Comparison of ENCODE assay signal across 9 mouse cellular contexts in the genomic region with DNA sequence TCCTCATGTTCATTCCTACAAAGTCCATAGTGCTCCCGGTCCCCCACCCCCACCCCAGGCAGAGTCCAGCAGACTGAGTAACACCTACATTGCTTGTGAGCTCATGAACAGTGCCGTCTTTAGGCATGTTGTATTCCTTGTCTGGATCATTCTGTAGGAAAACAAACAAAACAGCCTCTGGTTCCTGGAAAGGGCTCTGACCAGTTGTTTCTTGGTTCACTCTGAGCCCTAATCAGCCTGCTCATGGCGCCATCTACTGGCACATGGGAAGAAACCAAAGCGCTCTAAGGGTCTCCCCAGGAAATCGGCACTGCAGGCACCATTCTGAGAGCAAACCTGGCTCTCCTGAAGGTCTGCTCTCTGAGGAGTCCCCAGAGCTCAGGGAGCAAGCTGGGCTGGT. TPM values are rescaled to one million over a fixed set of nuclear protein-coding genes. Genes with fewer than 3 reads are reported as not detected.
DNase-seq lines count a peak whose midpoint lies in the region; ATAC-seq and TF ChIP-seq lines count a peak whose summit lies in the region.
"Had no signal": no experiment of that assay in that cellular context is flagged by ENCODE, and none has a peak within 500 bp of the region (broad histone marks: within the 10 kb centered on the region; RNA-seq: fewer than 3 reads in every experiment).

No protein-coding gene starts in this region.

- ATAC-seq in cerebellum, adult (ENCODE audit: insufficient number of reproducible peaks, low FRiP score, low TSS enrichment), result no peak
- ATAC-seq in midbrain, embryonic 11.5 days (ENCODE audit: low FRiP score), result no peak
- ATAC-seq in midbrain, embryonic 16.5 days, result no peak
- peak; percentile 27 to 46; a peak in 1 of 4 replicates for ATAC-seq in hematopoietic stem cell, adult 5-6 weeks (replicated peaks in 1 of 2; ENCODE audit: insufficient read depth in 1 of 2, low FRiP score in 2 of 2, low TSS enrichment in 1 of 2, low read depth in 1 of 2, poor library complexity in 2 of 2, severe bottlenecking in 2 of 2)
- 0 out of 2 replicates have a peak, but pooled peaks have one; percentile 38 for ATAC-seq in liver, embryonic 11.5 days (replicated peaks; ENCODE audit: low FRiP score)

- no peak overlapping the region for H3K9ac ChIP-seq in midbrain, embryonic 11.5 days (ENCODE audit: low read length)
- H3K9ac ChIP-seq in midbrain, embryonic 16.5 days (ENCODE audit: low read depth, low read length), result no peak overlapping the region
- no peak overlapping the region for H3K9ac ChIP-seq in liver, embryonic 11.5 days (ENCODE audit: low read depth, low read length)

- H3K27me3 ChIP-seq in cerebellum, adult 2 months (ENCODE audit: control insufficient read depth, insufficient read depth, low read length), result no peaks in the 10 kb centered on the region
- H3K27me3 ChIP-seq in midbrain, embryonic 11.5 days (ENCODE audit: control insufficient read depth, insufficient read depth, low read length), result no peaks in the 10 kb centered on the region
- no peaks in the 10 kb centered on the region for H3K27me3 ChIP-seq in midbrain, embryonic 16.5 days (ENCODE audit: control insufficient read depth, insufficient read depth, low read depth, low read length)
- no peaks in the 10 kb centered on the region for H3K27me3 ChIP-seq in liver, embryonic 11.5 days (replicated peaks; ENCODE audit: control insufficient read depth, insufficient read depth, low read length)

- no peak overlapping the region for H3K4me3 ChIP-seq in cerebellum, adult 2 months (replicated peaks; ENCODE audit: insufficient read depth, low read depth, low read length)
- H3K4me3 ChIP-seq in midbrain, embryonic 11.5 days (ENCODE audit: low read depth, low read length), result no peak overlapping the region
- H3K4me3 ChIP-seq in midbrain, embryonic 16.5 days (ENCODE audit: low read depth, low read length), result no peak overlapping the region
- no peak overlapping the region for H3K4me3 ChIP-seq in liver, embryonic 11.5 days (ENCODE audit: low read depth, low read length)

- H3K36me3 ChIP-seq in midbrain, embryonic 11.5 days (ENCODE audit: control insufficient read depth, insufficient read depth, low read length), result no peaks in the 10 kb centered on the region; the same call in 1 of the 2 replicates
- H3K36me3 ChIP-seq in midbrain, embryonic 16.5 days (ENCODE audit: control insufficient read depth, insufficient read depth, low read length), result peaks cover 55% of the 10 kb centered on the region
- H3K36me3 ChIP-seq in liver, embryonic 11.5 days (ENCODE audit: control insufficient read depth, insufficient read depth, low read length), result peaks cover 3% of the 10 kb centered on the region; the same call in 1 of the 2 replicates

- DNase-seq in cerebellum, adult 2 months, result peak; percentile 50 to 55
- DNase-seq in midbrain, embryonic 11.5 days (ENCODE audit: low spot score, missing footprints), result peak; percentile 91
- DNase-seq in c-Kit-positive CD71-negative TER-119-negative erythroid progenitor cells, embryonic 14.5 days (ENCODE audit: low read depth), result peak; percentile 74
- DNase-seq in liver, embryonic 11.5 days (ENCODE audit: low spot score), result no peak
- peak; percentile 76 for DNase-seq in retina, postnatal 7 days (ENCODE audit: low read depth, low spot score)

- TF ChIP-seq CTCF in cerebellum, adult 2 months (IDR thresholded peaks at IDR 0.05; ENCODE audit: borderline replicate concordance, insufficient read depth, low read depth, low read length), result peak; percentile 74

- no peak overlapping the region for H3K4me2 ChIP-seq in midbrain, embryonic 11.5 days
- no peak overlapping the region for H3K4me2 ChIP-seq in midbrain, embryonic 16.5 days (ENCODE audit: low read length)
- H3K4me2 ChIP-seq in liver, embryonic 11.5 days, result no peak overlapping the region

- no peak overlapping the region for H3K27ac ChIP-seq in cerebellum, adult 2 months (ENCODE audit: insufficient read depth, low read length)
- no peak overlapping the region for H3K27ac ChIP-seq in midbrain, embryonic 11.5 days (ENCODE audit: low read depth, low read length)
- H3K27ac ChIP-seq in midbrain, embryonic 16.5 days (ENCODE audit: low read length), result no peak overlapping the region
- H3K27ac ChIP-seq in liver, embryonic 11.5 days (ENCODE audit: low read depth, low read length), result no peak overlapping the region

- 35% methylated on average over 5 of the region's 5 CpGs for WGBS in cerebellum, adult 2 months
- WGBS in midbrain, embryonic 11.5 days, result 34% methylated on average over 5 of the region's 5 CpGs
- 29% methylated on average over 5 of the region's 5 CpGs for whole genome bisulfite sequencing in midbrain, embryonic 16.5 days
- WGBS in liver, embryonic 11.5 days, result 38% methylated on average over 5 of the region's 5 CpGs

- TF ChIP-seq POLR2A in cerebellum, adult 2 months (IDR thresholded peaks at IDR 0.05; ENCODE audit: borderline replicate concordance, insufficient read depth, low read length), result no peak

- peaks cover 42% of the 10 kb centered on the region for H3K4me1 ChIP-seq in cerebellum, adult 2 months (ENCODE audit: control insufficient read depth, insufficient read depth, low read length)
- no peaks in the 10 kb centered on the region for H3K4me1 ChIP-seq in midbrain, embryonic 11.5 days (ENCODE audit: control insufficient read depth, insufficient read depth, low read length)
- H3K4me1 ChIP-seq in midbrain, embryonic 16.5 days (ENCODE audit: control insufficient read depth, insufficient read depth, low read length), result no peaks in the 10 kb centered on the region
- H3K4me1 ChIP-seq in liver, embryonic 11.5 days (replicated peaks; ENCODE audit: control insufficient read depth, insufficient read depth, low read length), result peaks cover 11% of the 10 kb centered on the region

- no peaks in the 10 kb centered on the region for H3K9me3 ChIP-seq in midbrain, embryonic 11.5 days (ENCODE audit: control insufficient read depth, low read length)
- H3K9me3 ChIP-seq in midbrain, embryonic 16.5 days (replicated peaks; ENCODE audit: control insufficient read depth, low read length, poor library complexity, severe bottlenecking), result no peaks in the 10 kb centered on the region
- H3K9me3 ChIP-seq in liver, embryonic 11.5 days (ENCODE audit: control insufficient read depth, low read length), result no peaks in the 10 kb centered on the region

RNA-seq across cellular contexts. Expression of a gene that starts 12.7 kb away (rescaled TPM):
- polyA plus RNA-seq in cerebellum, adult 2 months (2012; rRNA removed), result 104 and 118 TPM in 2 replicates
- polyA plus RNA-seq in midbrain, embryonic 11.5 days (2014; fragmentation: Nextera tagmentation; extraction: Ambion mirVana), result 59.9 and 61.3 TPM in 2 replicates
- polyA plus RNA-seq in midbrain, embryonic 16.5 days (2015; fragmentation: Nextera tagmentation; extraction: Ambion mirVana), result 122 and 127 TPM in 2 replicates
- total RNA-seq in hematopoietic stem cell, adult 5-6 weeks (2017), result 20.4 and 25.8 TPM in 2 replicates
- 47.4 and 51.3 TPM in 2 replicates for polyA plus RNA-seq in liver, embryonic 11.5 days (2014; fragmentation: Nextera tagmentation; extraction: Ambion mirVana)

RNA-seq across cellular contexts. Expression of a gene that starts 13.6 kb away (rescaled TPM):
- 0.05 TPM in 1 of 2 replicates, not detected in the other for polyA plus RNA-seq in cerebellum, adult 2 months (2012; rRNA removed)
- polyA plus RNA-seq in midbrain, embryonic 11.5 days (2014; fragmentation: Nextera tagmentation; extraction: Ambion mirVana), result 0.07 and 0.34 TPM in 2 replicates
- 0.46 and 0.62 TPM in 2 replicates for polyA plus RNA-seq in midbrain, embryonic 16.5 days (2015; fragmentation: Nextera tagmentation; extraction: Ambion mirVana)
- 0.31 TPM in 1 of 2 replicates, not detected in the other for total RNA-seq in hematopoietic stem cell, adult 5-6 weeks (2017)
- 0.11 TPM in 1 of 2 replicates, not detected in the other for polyA plus RNA-seq in liver, embryonic 11.5 days (2014; fragmentation: Nextera tagmentation; extraction: Ambion mirVana)
- total RNA-seq: layer of hippocampus, adult 18-20 months had no signal

RNA-seq across cellular contexts. Expression of a gene that starts 20.3 kb away (rescaled TPM):
- 76.4 and 79.2 TPM in 2 replicates for polyA plus RNA-seq in cerebellum, adult 2 months (2012; rRNA removed)
- 72.8 and 78.6 TPM in 2 replicates for polyA plus RNA-seq in midbrain, embryonic 11.5 days (2014; fragmentation: Nextera tagmentation; extraction: Ambion mirVana)
- polyA plus RNA-seq in midbrain, embryonic 16.5 days (2015; fragmentation: Nextera tagmentation; extraction: Ambion mirVana), result 58.2 and 59.2 TPM in 2 replicates
- total RNA-seq in hematopoietic stem cell, adult 5-6 weeks (2017), result 36.5 and 43.6 TPM in 2 replicates
- 88.4 and 89.4 TPM in 2 replicates for polyA plus RNA-seq in liver, embryonic 11.5 days (2014; fragmentation: Nextera tagmentation; extraction: Ambion mirVana)

RNA-seq across cellular contexts. Expression of a gene that starts 40.9 kb away (rescaled TPM):
- polyA plus RNA-seq in cerebellum, adult 2 months (2012; rRNA removed), result 13.9 and 15.7 TPM in 2 replicates
- polyA plus RNA-seq in midbrain, embryonic 11.5 days (2014; fragmentation: Nextera tagmentation; extraction: Ambion mirVana), result 3.5 and 3.8 TPM in 2 replicates
- 12.1 and 13.6 TPM in 2 replicates for polyA plus RNA-seq in midbrain, embryonic 16.5 days (2015; fragmentation: Nextera tagmentation; extraction: Ambion mirVana)
- 0.38 TPM in 1 of 2 replicates, not detected in the other for total RNA-seq in hematopoietic stem cell, adult 5-6 weeks (2017)
- polyA plus RNA-seq in liver, embryonic 11.5 days (2014; fragmentation: Nextera tagmentation; extraction: Ambion mirVana), result 1.2 and 1.3 TPM in 2 replicates

RNA-seq across cellular contexts. Expression of a gene that starts 56.4 kb away (rescaled TPM):
- 1.2 and 1.6 TPM in 2 replicates for polyA plus RNA-seq in cerebellum, adult 2 months (2012; rRNA removed)
- 0.26 TPM in 2 replicates for polyA plus RNA-seq in midbrain, embryonic 11.5 days (2014; fragmentation: Nextera tagmentation; extraction: Ambion mirVana)
- 0.88 and 1.3 TPM in 2 replicates for polyA plus RNA-seq in midbrain, embryonic 16.5 days (2015; fragmentation: Nextera tagmentation; extraction: Ambion mirVana)
- 2.4 and 2.9 TPM in 2 replicates for total RNA-seq in hematopoietic stem cell, adult 5-6 weeks (2017)
- polyA plus RNA-seq in liver, embryonic 11.5 days (2014; fragmentation: Nextera tagmentation; extraction: Ambion mirVana), result 0.56 TPM in 2 replicates

Comparison
In these comparisons a context has a peak if more than half of its experiments do, and no peak if none do; other contexts are left out.
1. ATAC-seq: peak in hematopoietic stem cell, adult 5-6 weeks (2 of 2) and liver, embryonic 11.5 days (single experiment); none in cerebellum, adult (single experiment), midbrain, embryonic 11.5 days (single experiment) and midbrain, embryonic 16.5 days (single experiment).